Comparison of ENCODE assay signal across 19 mouse cellular contexts in genomic region chr8:123502192-123502591, GRCm38 (mm10). TPM values are rescaled to one million over a fixed set of nuclear protein-coding genes. Genes with fewer than 3 reads are reported as not detected.
"Had no signal": no experiment of that assay in that cellular context is flagged by ENCODE, and none has a peak within 500 bp of the region (broad histone marks: within the 10 kb centered on the region; RNA-seq: fewer than 3 reads in every experiment).

No protein-coding gene starts in this region.

- DNase-seq: midbrain, embryonic 14.5 days; retina, postnatal 1 day; right cerebral cortex, adult 18-20 months; right cerebral cortex, postnatal 25 days; right cerebral cortex, postnatal 4 days; spleen, adult 18-20 months; thymus, adult 2 months; thymus, postnatal 25 days; thymus, postnatal 4 days had no signal

- H3K4me3 ChIP-seq: liver, embryonic 12.5 days; lung, embryonic 15.5 days; midbrain, embryonic 10.5 days; midbrain, embryonic 12.5 days; myocyte; neural tube, embryonic 13.5 days; neural tube, embryonic 15.5 days had no signal

- H3K9ac ChIP-seq: liver, embryonic 12.5 days; liver, embryonic 14.5 days; lung, embryonic 15.5 days; midbrain, embryonic 12.5 days; neural tube, embryonic 13.5 days; neural tube, embryonic 15.5 days had no signal

- H3K27ac ChIP-seq: liver, embryonic 12.5 days; liver, embryonic 14.5 days; lung, embryonic 15.5 days; midbrain, embryonic 10.5 days; midbrain, embryonic 12.5 days; neural tube, embryonic 13.5 days; neural tube, embryonic 15.5 days had no signal

- ATAC-seq: liver, embryonic 12.5 days; midbrain, embryonic 16.5 days had no signal

- H3K27me3 ChIP-seq: liver, embryonic 12.5 days; lung, embryonic 15.5 days; midbrain, embryonic 12.5 days; neural tube, embryonic 13.5 days; neural tube, embryonic 15.5 days had no signal

- H3K4me2 ChIP-seq: liver, embryonic 12.5 days; lung, embryonic 15.5 days; midbrain, embryonic 12.5 days; neural tube, embryonic 13.5 days; neural tube, embryonic 15.5 days had no signal

- H3K4me1 ChIP-seq: lung, embryonic 15.5 days; midbrain, embryonic 10.5 days; midbrain, embryonic 12.5 days; neural tube, embryonic 13.5 days; neural tube, embryonic 15.5 days had no signal

- H3K9me3 ChIP-seq: liver, embryonic 12.5 days; lung, embryonic 15.5 days; neural tube, embryonic 13.5 days; neural tube, embryonic 15.5 days had no signal

RNA-seq across cellular contexts. Expression of gene Dbndd1, which starts 13.1 kb away (rescaled TPM):
- polyA plus RNA-seq: liver, adult 2 months had no signal
